15 mouse cellular contexts compared by ENCODE assay signal in genomic region chr10:96460151-96460550, GRCm38 (mm10).
A peak's percentile ranks its signal among the peaks of the same experiment; 100 is the strongest.
DNase-seq lines count a peak whose midpoint lies in the region; ATAC-seq and TF ChIP-seq lines count a peak whose summit lies in the region.
"Had no signal": no experiment of that assay in that cellular context is flagged by ENCODE, and none has a peak within 500 bp of the region (broad histone marks: within the 10 kb centered on the region; RNA-seq: fewer than 3 reads in every experiment).

No protein-coding gene starts in this region.

- no peak overlapping the region for H3K27ac ChIP-seq in kidney, embryonic 15.5 days
- peak overlapping the region; percentile 65 for H3K27ac ChIP-seq in embryonic facial prominence, embryonic 15.5 days (replicated peaks)
- H3K27ac ChIP-seq in limb, embryonic 14.5 days (replicated peaks; ENCODE audit: low read depth, low read length), result 0 out of 2 replicates have a peak overlapping the region, but pooled peaks have one; percentile 7
- peak overlapping the region; percentile 61 for H3K27ac ChIP-seq in midbrain, embryonic 16.5 days (ENCODE audit: low read length)
- H3K27ac ChIP-seq: heart, adult 2 months; intestine, embryonic 15.5 days had no signal

- peak; percentile 18; the same call in 1 of the 2 replicates for ATAC-seq in kidney, embryonic 15.5 days (replicated peaks; ENCODE audit: low FRiP score)
- no peak; the same call in 1 of the 2 replicates for ATAC-seq in embryonic facial prominence, embryonic 15.5 days (ENCODE audit: insufficient number of reproducible peaks, low FRiP score, low TSS enrichment, low read depth)
- no peak for ATAC-seq in limb, embryonic 14.5 days (ENCODE audit: low FRiP score, low read depth)
- ATAC-seq in midbrain, embryonic 16.5 days, result peak; percentile 16; the same call in 1 of the 2 replicates
- ATAC-seq: intestine, embryonic 15.5 days had no signal

- no peak overlapping the region for H3K4me3 ChIP-seq in kidney, embryonic 15.5 days (replicated peaks)
- H3K4me3 ChIP-seq in embryonic facial prominence, embryonic 15.5 days (replicated peaks), result no peak overlapping the region
- H3K4me3 ChIP-seq in limb, embryonic 14.5 days (replicated peaks; ENCODE audit: low read length), result no peak overlapping the region
- no peak overlapping the region; the same call in 1 of the 2 replicates for H3K4me3 ChIP-seq in midbrain, embryonic 16.5 days (ENCODE audit: low read depth, low read length)
- H3K4me3 ChIP-seq: heart, adult 2 months; intestine, embryonic 15.5 days had no signal

- peaks cover 11% of the 10 kb centered on the region for H3K4me1 ChIP-seq in kidney, embryonic 15.5 days
- H3K4me1 ChIP-seq in embryonic facial prominence, embryonic 15.5 days, result peaks cover 24% of the 10 kb centered on the region
- peaks cover 17% of the 10 kb centered on the region; the same call in 1 of the 2 replicates for H3K4me1 ChIP-seq in limb, embryonic 14.5 days (ENCODE audit: control insufficient read depth, insufficient read depth, low read length)
- H3K4me1 ChIP-seq in midbrain, embryonic 16.5 days (ENCODE audit: control insufficient read depth, insufficient read depth, low read length), result peaks cover 9% of the 10 kb centered on the region
- H3K4me1 ChIP-seq: intestine, embryonic 15.5 days had no signal

- no peaks in the 10 kb centered on the region for H3K9me3 ChIP-seq in kidney, embryonic 15.5 days (replicated peaks)
- no peaks in the 10 kb centered on the region for H3K9me3 ChIP-seq in embryonic facial prominence, embryonic 15.5 days (replicated peaks)
- no peaks in the 10 kb centered on the region for H3K9me3 ChIP-seq in limb, embryonic 14.5 days (ENCODE audit: control insufficient read depth, low read length)
- no peaks in the 10 kb centered on the region for H3K9me3 ChIP-seq in midbrain, embryonic 16.5 days (replicated peaks; ENCODE audit: control insufficient read depth, low read length, poor library complexity, severe bottlenecking)
- H3K9me3 ChIP-seq: intestine, embryonic 15.5 days had no signal

- peak overlapping the region; percentile 25; the same call in 1 of the 2 replicates for H3K4me2 ChIP-seq in kidney, embryonic 15.5 days
- H3K4me2 ChIP-seq in embryonic facial prominence, embryonic 15.5 days (replicated peaks), result peak overlapping the region; percentile 28; the same call in 1 of the 2 replicates
- peak overlapping the region; percentile 40; the same call in 1 of the 2 replicates for H3K4me2 ChIP-seq in limb, embryonic 14.5 days (replicated peaks; ENCODE audit: low read depth, low read length, severe bottlenecking)
- H3K4me2 ChIP-seq in midbrain, embryonic 16.5 days (ENCODE audit: low read length), result peak overlapping the region; percentile 41
- H3K4me2 ChIP-seq: intestine, embryonic 15.5 days had no signal

- no peaks in the 10 kb centered on the region for H3K27me3 ChIP-seq in kidney, embryonic 15.5 days
- no peaks in the 10 kb centered on the region for H3K27me3 ChIP-seq in embryonic facial prominence, embryonic 15.5 days
- no peaks in the 10 kb centered on the region for H3K27me3 ChIP-seq in limb, embryonic 14.5 days (ENCODE audit: control insufficient read depth, insufficient read depth, low read length)
- no peaks in the 10 kb centered on the region for H3K27me3 ChIP-seq in midbrain, embryonic 16.5 days (ENCODE audit: control insufficient read depth, insufficient read depth, low read depth, low read length)
- H3K27me3 ChIP-seq: intestine, embryonic 15.5 days had no signal

- TF ChIP-seq POLR2A in limb, embryonic 14.5 days (IDR thresholded peaks at IDR 0.05; ENCODE audit: borderline replicate concordance, extremely low read depth, insufficient read depth, insufficient read length), result no peak

- 24% methylated on average over 9 of the region's 9 CpGs for WGBS in kidney, embryonic 15.5 days
- 29% methylated on average over 9 of the region's 9 CpGs for WGBS in embryonic facial prominence, embryonic 15.5 days
- 43% methylated on average over 9 of the region's 9 CpGs for WGBS in limb, embryonic 14.5 days
- 19% methylated on average over 9 of the region's 9 CpGs for WGBS in midbrain, embryonic 16.5 days

- no peaks in the 10 kb centered on the region for H3K36me3 ChIP-seq in kidney, embryonic 15.5 days
- no peaks in the 10 kb centered on the region for H3K36me3 ChIP-seq in embryonic facial prominence, embryonic 15.5 days
- no peaks in the 10 kb centered on the region for H3K36me3 ChIP-seq in limb, embryonic 14.5 days (ENCODE audit: control insufficient read depth, insufficient read depth, low read length)
- H3K36me3 ChIP-seq in midbrain, embryonic 16.5 days (ENCODE audit: control insufficient read depth, insufficient read depth, low read length), result no peaks in the 10 kb centered on the region
- H3K36me3 ChIP-seq: intestine, embryonic 15.5 days had no signal

- DNase-seq in kidney, postnatal 25 days, result no peak
- no peak for DNase-seq in limb, embryonic 14.5 days (ENCODE audit: low spot score)
- DNase-seq in adrenal gland, postnatal 36 days, result no peak
- no peak for DNase-seq in testis, postnatal 14 days (ENCODE audit: low spot score)
- DNase-seq in right cerebral cortex, postnatal 25 days, result no peak
- DNase-seq: heart, adult 2 months; layer of hippocampus, adult 9-11 months; lung, adult 2 months; lung, postnatal 36 days; right cerebral cortex, postnatal 14 days; thymus, postnatal 25 days had no signal

- no peak overlapping the region for H3K9ac ChIP-seq in kidney, embryonic 15.5 days
- no peak overlapping the region for H3K9ac ChIP-seq in embryonic facial prominence, embryonic 15.5 days
- H3K9ac ChIP-seq in limb, embryonic 14.5 days (ENCODE audit: low read depth, low read length, severe bottlenecking), result no peak overlapping the region
- 0 out of 2 replicates have a peak overlapping the region, but pooled peaks have one; percentile 14 for H3K9ac ChIP-seq in midbrain, embryonic 16.5 days (ENCODE audit: low read depth, low read length)
- H3K9ac ChIP-seq: intestine, embryonic 15.5 days had no signal

Comparison
In these comparisons a context has a peak if more than half of its experiments do, and no peak if none do; other contexts are left out.
1. ATAC-seq: peak in kidney, embryonic 15.5 days (single experiment) and midbrain, embryonic 16.5 days (single experiment); none in embryonic facial prominence, embryonic 15.5 days (single experiment) and limb, embryonic 14.5 days (single experiment).
2. Peak in every context shown above with its lines, with median percentiles within 50 percentile points of each other: H3K4me2 ChIP-seq.